Mouse (Mus musculus) small intestine, adult 2 months (tissue): ENCODE measurements around the gene Bub3. TPM values are rescaled to one million over a fixed set of nuclear protein-coding genes. Genes with fewer than 3 reads are reported as not detected.

Experiments
- H3K27ac ChIP-seq: fragments of 200-500 bp; 2 replicates; pipeline ENCODE4 v1.5.1; 2012; ENCODE audit warnings: low read depth, low read length, control low read depth, inconsistent platforms; ENCODE audit not compliant: insufficient read depth
- H3K27me3 ChIP-seq: fragments of 200-500 bp; 2 replicates; pipeline ENCODE4 v1.6.1; 2012; ENCODE audit warnings: mild to moderate bottlenecking, moderate library complexity, low read length, inconsistent platforms; ENCODE audit not compliant: control insufficient read depth, insufficient read depth
- H3K36me3 ChIP-seq: fragments of 200-500 bp; 2 replicates; pipeline ENCODE4 v1.6.1; 2012; ENCODE audit warnings: mild to moderate bottlenecking, low read length, control low read depth, inconsistent platforms; ENCODE audit not compliant: control insufficient read depth, insufficient read depth
- H3K4me1 ChIP-seq: fragments of 200-500 bp; 2 replicates; pipeline ENCODE4 v1.6.1; 2012; ENCODE audit warnings: low read length, inconsistent platforms, mixed read lengths; ENCODE audit not compliant: control insufficient read depth, insufficient read depth, insufficient read length
- H3K4me3 ChIP-seq: fragments of 200-500 bp; 2 replicates; pipeline ENCODE4 v1.5.1; 2012; ENCODE audit warnings: low read depth, mild to moderate bottlenecking, control low read depth, inconsistent platforms, low read length, moderate library complexity
- CTCF ChIP-seq: fragments of 200-500 bp; IDR thresholded peaks from 2 replicates; pipeline ENCODE4 v1.5.1; 2012; ENCODE audit warnings: low read depth, mild to moderate bottlenecking, control low read depth, inconsistent platforms, low read length, moderate library complexity, mixed read lengths; ENCODE audit not compliant: insufficient replicate concordance, insufficient read length; ENCODE audit errors: extremely low read depth
- POLR2A ChIP-seq: fragments of 200-500 bp; IDR thresholded peaks from 2 replicates; pipeline ENCODE4 v1.6.1; 2012; ENCODE audit warnings: low read depth, mild to moderate bottlenecking, control low read depth, inconsistent platforms, low read length, moderate library complexity
- WGBS: fragments of 180-500 bp; shearing (Covaris S2); methylation state at CpG from one replicate; pipeline ENCODE4 v1.1.7; 2018; 5-methylcytosine and 5-hydroxymethylcytosine counted together
- polyA plus RNA-seq: library from polyadenylated mRNA; depleted of rRNA; stranded (reverse); fragments of >200 nt; gene quantifications from 2 replicates; pipeline ENCODE4 v1.2.3, GENCODE M21; 2012

Gene Bub3
- polyA plus RNA-seq, 1 experiment, result 30.5 TPM

DNA sequence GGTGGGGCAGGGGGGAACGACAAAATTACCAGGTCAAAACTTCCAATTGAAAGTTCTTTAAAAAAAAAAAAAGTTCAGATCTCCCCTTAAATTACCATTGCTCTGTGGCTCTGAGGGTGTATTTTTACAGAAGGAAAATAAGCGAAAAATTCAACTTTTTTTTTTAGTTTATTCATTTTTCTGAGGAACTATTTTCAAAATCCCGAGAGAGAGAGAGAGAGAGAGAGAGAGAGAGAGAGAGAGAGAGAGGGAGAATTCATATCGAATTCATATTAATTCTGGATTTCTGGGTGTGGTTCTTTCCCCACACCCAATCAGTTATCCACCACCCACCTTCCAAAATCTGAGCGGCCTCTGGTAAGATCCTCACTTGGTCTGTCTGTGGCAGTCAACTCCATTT lies 15.2 kb upstream of the Bub3 start:
- Histone ChIP-seq H3K27ac (no peak overlapping the region), H3K27me3 (peaks cover 94% of the 10 kb centered on the region), H3K4me1 (peaks cover 11% of the 10 kb centered on the region), H3K36me3 (no peaks in the 10 kb centered on the region), H3K4me3 (no peak overlapping the region)
- WGBS, result 7% methylated on average over 5 of the region's 5 CpGs
- TF ChIP-seq CTCF (no peak), POLR2A (no peak)

DNA sequence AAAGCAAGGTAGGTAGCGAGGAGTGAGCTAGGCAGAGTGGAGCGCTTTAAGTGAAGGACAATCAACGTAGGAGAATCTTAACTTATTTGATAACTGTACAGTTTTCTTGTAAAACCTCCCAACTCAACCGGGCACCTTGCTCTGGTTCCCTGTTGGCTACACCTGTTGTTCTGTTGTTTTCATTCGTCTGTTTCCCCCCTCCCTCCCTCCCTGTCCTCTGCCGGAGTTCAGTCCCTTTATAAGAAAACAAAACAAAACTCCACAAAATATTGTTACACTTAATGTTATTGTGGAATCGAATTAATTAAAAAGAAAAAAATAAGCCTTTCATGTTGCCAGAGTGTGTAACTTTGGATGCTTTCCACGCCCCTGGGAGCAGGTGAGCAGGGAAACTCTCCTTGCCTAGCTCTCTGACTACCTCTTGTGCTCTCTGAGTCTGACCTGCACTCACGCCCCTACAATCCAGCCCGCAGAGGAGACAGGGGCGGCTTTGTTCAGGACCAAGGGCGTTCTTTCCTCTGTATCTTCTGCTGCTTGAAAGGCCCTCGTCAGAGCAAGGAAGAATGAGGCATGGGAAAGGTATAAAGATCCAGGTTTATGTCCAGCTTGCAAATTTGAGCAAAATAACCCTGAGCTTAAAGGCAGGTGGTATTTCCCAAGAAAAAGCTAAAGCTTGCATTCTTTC lies 14.2 kb upstream of the Bub3 start:
- Histone ChIP-seq H3K36me3 (no peaks in the 10 kb centered on the region), H3K27ac (no peak overlapping the region), H3K4me1 (peaks cover 11% of the 10 kb centered on the region), H3K27me3 (peaks cover 92% of the 10 kb centered on the region), H3K4me3 (no peak overlapping the region)
- 7% methylated on average over 13 of the region's 13 CpGs for WGBS
- TF ChIP-seq POLR2A (no peak), CTCF (no peak)

DNA sequence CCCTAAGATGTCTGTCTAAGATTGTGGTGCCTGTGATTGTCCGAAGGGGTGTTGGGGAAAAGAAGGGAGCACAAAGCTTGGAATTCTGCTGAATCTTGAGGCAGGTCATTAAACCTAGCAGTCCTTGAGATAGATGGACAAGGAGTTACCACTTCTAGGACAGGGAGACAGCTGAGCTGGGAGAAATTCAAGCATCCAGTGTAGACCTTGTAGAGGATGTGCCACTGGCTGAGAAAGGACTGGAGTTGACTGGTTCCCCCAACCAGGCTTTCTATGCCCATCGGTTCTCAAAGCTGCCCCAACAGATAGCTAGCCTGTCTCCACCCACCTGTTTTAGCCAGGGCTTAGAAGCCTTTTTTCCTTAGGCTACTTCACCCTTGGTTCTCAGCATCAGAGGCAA lies 13.6 kb upstream of the Bub3 start:
- WGBS, result 6% methylated on average over 2 of the region's 2 CpGs
- TF ChIP-seq POLR2A, result no peak
- TF ChIP-seq CTCF, result no peak
- H3K27me3 ChIP-seq, result peaks cover 93% of the 10 kb centered on the region

DNA sequence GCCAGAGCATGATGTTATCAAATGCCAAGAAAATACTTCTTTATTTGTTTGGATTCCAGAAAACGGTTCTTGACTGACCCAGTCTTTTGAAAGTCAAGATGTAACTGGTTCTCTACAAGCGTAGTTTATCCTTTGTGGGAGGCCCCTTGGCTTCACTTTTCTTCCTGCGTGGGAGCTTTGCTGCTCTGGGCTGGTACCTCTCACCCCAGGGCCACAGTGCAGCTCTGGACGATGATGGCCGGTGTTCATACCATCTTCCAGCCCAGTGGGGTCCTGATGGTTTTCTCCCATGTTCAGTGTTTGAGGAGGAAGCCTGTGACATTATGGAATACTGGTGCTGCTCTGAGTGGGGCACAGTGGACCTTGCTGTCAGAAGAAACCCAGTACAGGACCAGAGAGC lies 12.5 kb upstream of the Bub3 start:
- peaks cover 9% of the 10 kb centered on the region for H3K4me1 ChIP-seq
- no peak overlapping the region for H3K27ac ChIP-seq
- H3K27me3 ChIP-seq, result peaks cover 93% of the 10 kb centered on the region
- no peak for TF ChIP-seq CTCF
- no peak for TF ChIP-seq POLR2A
- no peak overlapping the region for H3K4me3 ChIP-seq
- 5% methylated on average over 5 of the region's 5 CpGs for WGBS
- H3K36me3 ChIP-seq, result no peaks in the 10 kb centered on the region

More for the DNA sequence above, 13.6 kb upstream of the Bub3 start:
- Histone ChIP-seq H3K36me3 (no peaks in the 10 kb centered on the region), H3K4me3 (no peak overlapping the region), H3K4me1 (peaks cover 11% of the 10 kb centered on the region), H3K27ac (no peak overlapping the region)

DNA sequence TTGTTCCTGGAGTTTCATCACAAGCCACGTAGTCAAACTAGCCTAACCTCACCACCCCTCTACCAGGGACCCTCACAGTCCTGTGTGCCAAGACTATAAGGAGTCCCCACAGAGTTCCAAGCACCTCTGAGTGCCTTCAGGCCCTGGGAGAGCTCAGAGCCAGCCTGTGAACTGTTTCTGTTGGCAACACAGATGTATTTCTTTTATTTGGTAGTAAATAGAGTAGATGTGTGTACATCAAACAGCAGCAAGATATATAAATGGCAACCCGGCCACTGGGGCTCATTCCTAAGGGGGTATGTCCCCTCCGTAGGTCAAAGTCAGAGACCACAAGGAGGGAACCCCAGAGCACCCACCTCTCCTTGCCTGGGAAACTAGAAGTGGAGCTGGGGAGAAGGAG lies 11.5 kb upstream of the Bub3 start, which contains the start of gene Hmx2:
TSS of gene Hmx2 (plus strand) at position 301 of the 400 bp plus-strand sequence.
- H3K4me1 ChIP-seq, result peaks cover 5% of the 10 kb centered on the region
- H3K36me3 ChIP-seq, result no peaks in the 10 kb centered on the region
- WGBS, result 9% methylated on average over 3 of the region's 3 CpGs
- no peak within 1 kb of the TSS for H3K4me3 ChIP-seq
- no peak within 1 kb of the TSS for H3K27ac ChIP-seq
- no peak for TF ChIP-seq POLR2A
- no peak for TF ChIP-seq CTCF
- H3K27me3 ChIP-seq, result peaks cover 93% of the 10 kb centered on the region

DNA sequence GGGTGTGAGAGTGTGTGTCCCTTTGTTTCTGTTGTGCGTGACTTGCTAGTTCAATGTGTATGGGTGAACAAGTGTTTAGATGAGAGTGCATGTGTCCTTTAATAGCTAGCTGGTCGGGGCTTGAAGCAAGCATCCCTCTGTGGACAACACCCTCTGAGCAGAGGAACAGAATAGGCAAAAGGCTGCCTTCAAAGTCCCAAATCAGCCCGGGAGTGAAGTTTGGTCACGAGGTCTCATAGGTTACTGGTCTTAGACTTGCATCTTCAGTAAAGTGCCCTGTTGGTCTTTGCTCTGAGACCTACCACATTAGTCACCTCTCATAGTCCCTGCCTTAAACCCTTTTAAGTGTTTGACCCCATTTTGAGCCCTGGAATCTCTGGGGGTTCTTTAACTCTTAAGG lies 8.6 kb upstream of the Bub3 start:
- Histone ChIP-seq H3K4me3 (no peak overlapping the region), H3K4me1 (peaks cover 14% of the 10 kb centered on the region), H3K27ac (no peak overlapping the region), H3K27me3 (peaks cover 95% of the 10 kb centered on the region), H3K36me3 (no peaks in the 10 kb centered on the region)
- WGBS, result 4% methylated on average over 4 of the region's 4 CpGs
- TF ChIP-seq CTCF (no peak), POLR2A (no peak)

DNA sequence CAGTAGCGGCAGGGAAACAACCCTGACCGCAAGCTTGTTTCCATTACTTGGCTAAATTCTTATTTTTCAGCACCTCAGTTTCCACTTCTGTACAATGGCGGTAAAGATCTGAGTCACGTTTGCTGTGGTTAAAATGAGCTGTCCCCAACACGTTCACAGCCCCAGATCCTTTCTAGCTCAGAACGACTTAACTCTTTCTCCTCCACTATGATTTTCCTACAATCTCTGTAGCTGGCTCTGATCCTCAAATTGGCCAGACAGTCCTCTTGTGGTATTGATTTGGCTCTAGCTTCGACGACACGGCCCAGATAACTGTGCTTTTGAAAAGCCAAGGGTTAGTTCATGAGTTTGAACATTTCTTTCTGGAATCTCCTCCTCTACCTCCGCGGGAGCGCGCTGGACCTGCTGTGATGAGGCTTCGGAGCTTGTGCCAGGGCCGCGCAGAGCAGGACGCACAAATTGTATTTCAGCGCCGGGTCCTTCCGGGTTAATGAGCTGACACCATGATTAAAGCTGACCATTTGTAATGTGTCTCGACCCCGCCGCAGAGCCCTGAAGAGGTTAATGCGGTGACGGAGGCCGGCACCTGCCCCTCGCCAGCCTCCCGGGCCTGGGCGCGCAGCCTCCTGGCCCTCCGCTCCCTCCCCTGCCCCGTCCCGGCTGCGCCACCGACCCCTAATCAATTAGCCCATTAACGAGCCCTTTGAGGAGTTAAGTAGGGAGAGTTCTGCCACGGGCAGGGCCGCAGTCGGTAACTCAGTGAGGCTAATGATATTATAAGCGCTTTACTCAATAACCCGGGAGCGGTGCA lies 7.9 kb upstream of the Bub3 start:
- H3K27ac ChIP-seq, result no peak overlapping the region
- 4% methylated on average over 42 of the region's 42 CpGs for WGBS
- peaks cover 95% of the 10 kb centered on the region for H3K27me3 ChIP-seq
- TF ChIP-seq POLR2A (no peak), CTCF (no peak)
- no peaks in the 10 kb centered on the region for H3K36me3 ChIP-seq
- H3K4me1 ChIP-seq, result peaks cover 17% of the 10 kb centered on the region
- no peak overlapping the region for H3K4me3 ChIP-seq
